Mouse (Mus musculus) testis, postnatal 14 days (tissue): Measurements from ENCODE around the gene Tet2.

ENCODE experiments used
- DNase-seq: peaks from one replicate; pipeline ENCODE4 v3.0.0; 2021; ENCODE audit warnings: low spot score

Gene Tet2

GRCm38 (mm10) chr3:133436919-133437320 is 108.0 kb downstream of the Tet2 start:
- DNase-seq: no peak

GRCm38 (mm10) chr3:133436279-133436860 is 108.6 kb downstream of the Tet2 start:
- DNase-seq: no peak

- no peak for DNase-seq
Observed at GRCm38 (mm10) chr3:133435774-133436148, 109.2 kb downstream of the Tet2 start.

DNA sequence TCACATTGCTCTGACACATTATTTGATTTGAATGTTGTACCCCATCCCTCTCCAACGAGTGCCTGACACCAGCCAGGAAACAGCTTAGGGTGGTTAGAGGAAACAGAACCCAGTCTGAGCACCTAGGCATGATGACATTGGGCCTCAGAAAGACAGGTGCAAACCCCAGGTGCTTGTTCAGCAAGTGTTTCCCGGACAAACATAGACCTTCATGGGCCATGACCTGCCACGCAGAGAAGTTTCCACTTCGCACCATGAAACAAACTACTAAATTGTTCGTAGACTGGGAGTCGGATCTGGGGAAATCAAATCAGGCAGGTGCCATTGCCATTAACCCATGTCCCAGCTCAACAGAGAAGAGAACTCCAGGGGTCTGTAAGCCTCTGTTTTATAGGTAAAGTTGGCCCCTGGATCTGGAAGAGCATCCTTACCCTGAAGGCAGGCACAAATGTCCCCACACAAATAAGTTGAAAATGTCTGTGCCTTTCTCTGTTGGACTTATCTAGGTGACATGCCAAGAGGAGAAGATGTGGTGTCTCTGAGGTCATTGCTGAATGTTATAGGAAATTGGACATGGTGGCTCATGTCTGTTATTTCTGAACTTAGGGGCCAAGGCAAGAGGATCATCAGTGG is 109.7 kb downstream of the Tet2 start:
- DNase-seq: no peak

DNA sequence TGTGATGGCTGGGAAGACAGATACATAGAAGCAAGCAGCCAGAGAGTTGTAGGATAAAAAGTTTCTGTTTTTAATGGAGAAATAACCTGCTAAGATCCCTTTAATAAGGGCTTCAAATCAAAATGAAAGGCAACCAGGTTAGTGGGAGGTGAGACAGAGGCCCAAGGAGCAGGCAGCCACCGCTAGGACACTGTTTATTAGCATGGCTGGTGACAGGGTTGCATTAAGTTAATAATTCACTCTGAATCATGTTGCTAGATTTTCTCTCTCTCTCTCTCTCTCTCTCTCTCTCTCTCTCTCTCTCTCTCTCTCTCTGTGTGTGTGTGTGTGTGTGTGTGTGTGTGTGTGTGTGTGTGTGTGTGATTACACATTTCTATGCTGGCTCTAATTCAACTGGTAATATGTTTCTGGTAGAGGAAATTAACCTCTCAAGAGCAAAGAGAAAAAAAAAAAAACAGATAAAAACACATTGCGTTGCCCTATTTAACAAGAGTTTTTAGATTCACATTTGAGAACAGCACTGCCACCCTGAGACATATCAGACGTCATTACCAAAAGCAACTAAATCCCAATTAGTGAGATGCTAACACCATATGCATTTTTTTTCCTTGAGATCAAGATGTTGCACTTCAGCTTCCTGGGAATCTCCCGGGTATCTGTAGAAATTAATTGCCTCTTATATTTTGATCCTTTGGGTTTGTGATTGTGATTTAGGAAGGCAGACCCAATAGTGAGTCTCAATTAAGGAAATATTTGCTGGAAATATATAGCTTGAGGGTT is 115.4 kb downstream of the Tet2 start:
- no peak for DNase-seq

GRCm38 (mm10) chr3:133428003-133428402 is 116.9 kb downstream of the Tet2 start:
- no peak for DNase-seq

DNA sequence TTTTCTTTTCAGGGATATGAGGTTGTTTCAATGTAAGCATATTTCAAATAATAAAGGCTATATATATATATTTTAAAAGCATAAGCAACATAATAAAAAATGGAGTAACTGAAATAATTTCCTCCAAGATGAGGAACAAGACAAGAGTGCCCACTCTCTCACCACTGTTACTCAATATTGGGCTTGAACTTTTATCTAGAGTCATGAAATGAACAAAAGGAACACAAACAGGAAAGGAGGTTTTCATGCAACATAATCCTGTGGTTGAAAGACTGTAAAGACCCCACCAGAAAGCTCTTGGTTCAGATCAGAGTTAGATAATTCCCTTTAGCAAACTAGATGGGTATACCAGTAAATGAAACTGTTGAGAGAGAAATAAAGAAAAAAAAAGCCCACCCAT is 121.9 kb downstream of the Tet2 start:
- DNase-seq: no peak

DNA sequence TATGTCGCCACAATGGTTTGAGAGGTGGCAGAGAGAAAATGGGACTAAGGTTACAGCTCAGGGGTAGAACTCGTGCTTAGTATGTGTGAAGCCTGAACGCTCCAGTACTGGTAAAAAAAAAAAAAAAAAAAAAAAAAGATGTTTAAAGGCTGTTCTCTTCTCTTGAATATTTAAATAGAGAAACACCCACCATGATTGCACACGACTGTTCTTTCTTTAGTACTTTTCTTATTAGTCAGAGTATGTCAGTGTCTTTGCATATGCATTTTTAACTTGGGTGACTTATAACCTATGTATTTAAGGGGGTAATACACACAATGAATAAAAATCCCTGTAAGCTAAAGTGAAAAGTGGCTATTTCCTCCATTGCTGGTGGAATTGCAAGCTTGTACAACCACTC is 130.2 kb downstream of the Tet2 start:
- no peak for DNase-seq
